Mouse (Mus musculus) embryonic facial prominence, embryonic 13.5 days (tissue): ENCODE measurements around the gene Scyl1. TPM values are rescaled to one million over a fixed set of nuclear protein-coding genes. Genes with fewer than 3 reads are reported as not detected.

Experiments used
- ATAC-seq: fragments of 200-750 bp; cut with Nextera tagmentation; 2 replicates; pipeline ENCODE4 v1.8.0; 2017; ENCODE audit warnings: low read depth; ENCODE audit not compliant: insufficient number of reproducible peaks, insufficient read depth, low FRiP score, low TSS enrichment
- H3K27ac ChIP-seq: fragments of 300-500 bp; sonication (generic); 2 replicates; pipeline ENCODE4 v1.5.1; 2015; ENCODE audit warnings: moderate library complexity, mild to moderate bottlenecking, inconsistent platforms
- H3K27me3 ChIP-seq: fragments of 300-500 bp; sonication (generic); 2 replicates; pipeline ENCODE4 v1.6.1; 2015; ENCODE audit warnings: mild to moderate bottlenecking, inconsistent platforms
- H3K36me3 ChIP-seq: fragments of 300-500 bp; sonication (generic); 2 replicates; pipeline ENCODE4 v1.6.1; 2015; ENCODE audit warnings: mild to moderate bottlenecking, inconsistent platforms
- H3K4me1 ChIP-seq: fragments of 300-500 bp; sonication (generic); 2 replicates; pipeline ENCODE4 v1.6.1; 2015; ENCODE audit warnings: inconsistent platforms
- H3K4me2 ChIP-seq: fragments of 300-500 bp; sonication (generic); 2 replicates; pipeline ENCODE4 v1.6.1; 2015; ENCODE audit warnings: moderate library complexity, mild to moderate bottlenecking, inconsistent platforms
- H3K4me3 ChIP-seq: fragments of 300-500 bp; sonication (generic); 2 replicates; pipeline ENCODE4 v1.5.1; 2015; ENCODE audit warnings: mild to moderate bottlenecking, inconsistent platforms
- H3K9ac ChIP-seq: fragments of 300-500 bp; sonication (generic); 2 replicates; pipeline ENCODE4 v1.6.1; 2015; ENCODE audit warnings: mild to moderate bottlenecking, inconsistent platforms
- H3K9me3 ChIP-seq: fragments of 300-500 bp; sonication (generic); 2 replicates; pipeline ENCODE4 v1.6.1; 2016; ENCODE audit warnings: inconsistent platforms
- WGBS: fragments of 180-500 bp; shearing (Covaris S2); methylation state at CpG from one replicate; pipeline ENCODE4 v1.1.7; 2015; ENCODE audit warnings: mixed read lengths; 5-methylcytosine and 5-hydroxymethylcytosine counted together
- polyA plus RNA-seq: library from polyadenylated mRNA; unstranded; fragments of >200 nt; fragmentation: Nextera tagmentation; extraction: Ambion mirVana; gene quantifications from 2 replicates; pipeline ENCODE4 v1.2.1, GENCODE M21; 2015

Scyl1 gene
- polyA plus RNA-seq, 1 experiment from 2014 or later = 75.3 TPM

- Histone ChIP-seq H3K9ac (peak overlapping the region; percentile 75; the same call in 1 of the 2 replicates), H3K4me2 (peak overlapping the region; percentile 99), H3K27me3 (no peaks in the 10 kb centered on the region), H3K4me1 (peaks cover 47% of the 10 kb centered on the region), H3K9me3 (no peaks in the 10 kb centered on the region), H3K27ac (no peak overlapping the region), H3K4me3 (no peak overlapping the region; the same call in none of the 2 replicates), H3K36me3 (peaks cover 58% of the 10 kb centered on the region)
- 76% methylated on average over 4 of the region's 4 CpGs for WGBS
- ATAC-seq = no peak
Observed at GRCm38 (mm10) chr19:5723934-5724548, 47.2 kb downstream of the Scyl1 start.

DNA sequence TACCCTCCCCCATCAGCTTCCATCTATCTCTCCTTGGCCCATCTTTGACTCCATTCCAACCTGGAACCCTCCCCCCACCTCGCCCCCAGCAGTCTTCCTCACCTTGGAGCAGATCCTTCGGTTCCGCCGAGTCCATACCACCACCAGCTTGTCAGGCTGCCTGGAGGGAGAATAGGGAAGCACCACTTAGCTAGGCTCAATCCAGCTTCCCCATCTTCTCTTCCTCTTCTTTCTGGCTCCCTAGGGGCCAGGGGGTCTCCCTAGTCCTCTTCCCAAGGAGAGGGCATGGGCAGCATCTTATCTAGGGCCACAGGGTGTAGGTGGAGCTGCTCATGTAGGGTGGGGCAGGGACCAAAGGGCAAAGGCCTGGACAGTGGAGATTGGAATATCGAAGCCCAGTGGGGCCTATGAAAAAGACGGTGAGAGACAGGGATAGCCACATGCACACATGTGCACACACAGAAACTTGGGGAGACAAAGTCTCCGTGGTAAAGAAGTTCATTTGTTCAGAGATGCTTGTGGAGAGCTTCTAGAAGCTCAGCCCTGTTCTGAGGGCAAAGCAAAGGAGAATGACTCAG lies 48.3 kb downstream of the Scyl1 start:
- no peak overlapping the region for H3K4me3 ChIP-seq
- H3K27me3 ChIP-seq = no peaks in the 10 kb centered on the region
- 90% methylated on average over 7 of the region's 7 CpGs for WGBS
- H3K27ac ChIP-seq = no peak overlapping the region
- no peaks in the 10 kb centered on the region for H3K9me3 ChIP-seq
- H3K36me3 ChIP-seq = peaks cover 65% of the 10 kb centered on the region
- ATAC-seq = no peak
- H3K4me2 ChIP-seq = no peak overlapping the region
- peak overlapping the region; percentile 52; the same call in 1 of the 2 replicates for H3K9ac ChIP-seq
- H3K4me1 ChIP-seq = peaks cover 39% of the 10 kb centered on the region

GRCm38 (mm10) chr19:5721233-5721632 lies 50.0 kb downstream of the Scyl1 start:
- peaks cover 76% of the 10 kb centered on the region for H3K36me3 ChIP-seq
- H3K4me3 ChIP-seq = no peak overlapping the region
- 87% methylated on average over 6 of the region's 6 CpGs for WGBS
- no peaks in the 10 kb centered on the region for H3K27me3 ChIP-seq
- no peak overlapping the region for H3K4me2 ChIP-seq
- H3K9ac ChIP-seq = no peak overlapping the region
- no peak for ATAC-seq
- H3K27ac ChIP-seq = no peak overlapping the region
- peaks cover 29% of the 10 kb centered on the region for H3K4me1 ChIP-seq
- H3K9me3 ChIP-seq = no peaks in the 10 kb centered on the region

- H3K4me2 ChIP-seq = no peak overlapping the region
- no peak for ATAC-seq
- peaks cover 21% of the 10 kb centered on the region for H3K4me1 ChIP-seq
- no peaks in the 10 kb centered on the region for H3K9me3 ChIP-seq
- peaks cover 67% of the 10 kb centered on the region for H3K36me3 ChIP-seq
- no peaks in the 10 kb centered on the region for H3K27me3 ChIP-seq
- WGBS = 64% methylated on average over 10 of the region's 10 CpGs
- no peak overlapping the region for H3K27ac ChIP-seq
- H3K9ac ChIP-seq = peak overlapping the region; percentile 27; the same call in 1 of the 2 replicates
- no peak overlapping the region for H3K4me3 ChIP-seq
Observed at GRCm38 (mm10) chr19:5716955-5717354, 54.3 kb downstream of the Scyl1 start.

DNA sequence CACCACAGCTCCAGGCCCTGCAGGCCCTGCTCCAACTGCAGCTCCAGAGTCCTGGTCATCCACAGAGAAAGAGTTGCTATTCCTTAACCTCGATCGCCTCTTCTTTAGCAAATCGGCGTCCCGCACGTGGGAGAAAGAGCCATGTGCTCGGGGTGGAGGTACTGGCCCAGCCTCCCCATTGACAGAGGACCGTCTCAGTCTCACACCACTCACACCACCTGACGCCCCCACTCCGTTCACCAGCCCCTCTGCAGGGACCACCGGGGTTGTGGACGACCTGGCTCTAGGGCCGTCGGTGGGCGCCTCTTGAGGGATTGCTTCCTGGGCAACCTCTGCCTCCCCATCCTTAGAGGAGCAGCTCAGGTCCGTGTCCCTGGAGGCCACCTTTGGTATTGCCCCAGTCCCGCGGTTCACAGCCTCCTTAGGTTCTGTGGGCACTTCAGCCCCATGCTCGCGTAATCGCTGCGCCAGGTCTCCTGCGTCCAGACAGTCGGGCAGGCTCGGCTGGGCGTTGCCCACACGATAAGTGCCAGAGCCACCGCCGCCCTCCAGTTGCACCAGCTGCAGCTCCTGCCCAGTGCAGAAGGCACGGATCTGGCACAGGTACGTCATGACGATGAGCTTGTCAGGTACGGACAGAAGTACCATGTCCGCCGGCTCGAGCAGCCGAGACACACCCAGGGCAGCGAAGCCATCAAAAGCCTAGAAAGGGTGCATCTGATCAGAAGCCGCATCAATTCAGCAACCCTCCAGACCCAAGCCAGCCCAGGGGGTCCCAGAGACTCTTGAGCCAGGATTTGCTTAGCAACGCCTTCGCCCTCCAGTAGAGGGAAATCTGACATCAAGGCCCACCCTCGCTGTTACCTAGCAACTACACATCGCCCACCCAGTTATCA lies 55.2 kb downstream of the Scyl1 start:
- 26% methylated on average over 43 of the region's 43 CpGs for WGBS
- no peak for ATAC-seq
- no peaks in the 10 kb centered on the region for H3K9me3 ChIP-seq
- H3K27ac ChIP-seq = no peak overlapping the region
- no peaks in the 10 kb centered on the region for H3K27me3 ChIP-seq
- peaks cover 65% of the 10 kb centered on the region for H3K36me3 ChIP-seq
- H3K4me1 ChIP-seq = peaks cover 21% of the 10 kb centered on the region
- H3K4me2 ChIP-seq = peak overlapping the region; percentile 23
- peak overlapping the region; percentile 54 for H3K9ac ChIP-seq
- no peak overlapping the region for H3K4me3 ChIP-seq

DNA sequence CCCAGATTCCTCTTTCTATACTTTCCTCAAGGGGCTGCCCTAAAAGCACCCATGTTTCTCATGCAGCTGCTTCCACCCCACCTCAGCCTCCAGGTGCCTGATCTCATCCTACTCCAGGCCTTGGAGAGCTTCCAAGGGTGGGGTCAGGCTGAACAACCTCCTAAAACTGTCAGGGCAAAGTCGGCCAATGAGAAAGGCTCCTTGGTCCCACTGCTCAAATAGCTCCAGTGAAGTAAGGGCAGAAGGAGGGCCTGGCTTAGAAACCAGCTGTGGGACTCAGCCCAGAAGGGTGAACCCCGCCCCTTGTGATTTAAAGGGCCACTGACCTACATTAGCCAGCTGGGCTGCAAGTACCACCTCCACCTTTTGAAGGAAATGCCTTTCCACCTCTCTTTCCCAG lies 57.5 kb downstream of the Scyl1 start:
- Histone ChIP-seq H3K9ac (peak overlapping the region; percentile 44; the same call in 1 of the 2 replicates), H3K9me3 (no peaks in the 10 kb centered on the region), H3K27ac (peak overlapping the region; percentile 61), H3K36me3 (peaks cover 64% of the 10 kb centered on the region), H3K4me3 (no peak overlapping the region), H3K27me3 (no peaks in the 10 kb centered on the region), H3K4me1 (peaks cover 21% of the 10 kb centered on the region), H3K4me2 (peak overlapping the region; percentile 9; the same call in 1 of the 2 replicates)
- ATAC-seq = no peak
- WGBS = 14% methylated on average over 2 of the region's 2 CpGs

GRCm38 (mm10) chr19:5713255-5713654 lies 58.0 kb downstream of the Scyl1 start:
- no peak for ATAC-seq

DNA sequence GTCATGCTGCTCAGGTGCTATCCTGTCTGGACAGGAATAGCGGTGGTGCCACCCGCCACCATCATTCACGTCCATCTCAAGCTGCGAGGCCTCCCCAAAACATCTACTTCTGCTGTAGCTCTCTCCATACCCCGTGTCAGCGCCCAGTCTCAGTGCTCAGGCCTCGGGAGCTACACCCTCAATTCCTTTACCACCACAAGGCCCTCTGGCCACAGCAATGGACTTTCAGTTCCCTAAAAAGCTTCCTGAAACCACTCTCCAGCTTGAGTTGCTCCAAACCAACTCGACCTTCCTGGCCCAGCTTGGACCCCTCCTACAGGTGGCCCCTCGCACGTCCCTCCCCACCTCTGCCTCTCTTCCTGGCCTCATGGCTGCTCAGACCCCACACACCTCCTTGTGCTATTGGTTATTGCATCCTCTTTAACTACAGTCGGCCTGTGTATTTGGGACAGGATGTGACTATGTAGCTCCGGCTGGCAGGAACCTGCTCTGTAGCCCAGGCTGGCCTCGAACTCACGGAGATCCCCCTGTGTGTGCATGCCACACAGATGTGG lies 59.2 kb downstream of the Scyl1 start:
- Histone ChIP-seq H3K9me3 (no peaks in the 10 kb centered on the region), H3K27ac (no peak overlapping the region), H3K4me3 (no peak overlapping the region), H3K27me3 (no peaks in the 10 kb centered on the region), H3K9ac (no peak overlapping the region), H3K4me1 (peaks cover 20% of the 10 kb centered on the region), H3K4me2 (no peak overlapping the region), H3K36me3 (peaks cover 69% of the 10 kb centered on the region)
- ATAC-seq = no peak
- WGBS = 92% methylated on average over 14 of the region's 14 CpGs

More at GRCm38 (mm10) chr19:5713255-5713654, 58.0 kb downstream of the Scyl1 start:
- H3K9ac ChIP-seq = peak overlapping the region; percentile 44; the same call in 1 of the 2 replicates
- no peaks in the 10 kb centered on the region for H3K9me3 ChIP-seq
- no peaks in the 10 kb centered on the region for H3K27me3 ChIP-seq
- H3K4me2 ChIP-seq = peak overlapping the region; percentile 9; the same call in 1 of the 2 replicates
- 68% methylated on average over 5 of the region's 5 CpGs for WGBS
- H3K36me3 ChIP-seq = peaks cover 65% of the 10 kb centered on the region
- peak overlapping the region; percentile 61 for H3K27ac ChIP-seq
- peaks cover 21% of the 10 kb centered on the region for H3K4me1 ChIP-seq
- H3K4me3 ChIP-seq = no peak overlapping the region

DNA sequence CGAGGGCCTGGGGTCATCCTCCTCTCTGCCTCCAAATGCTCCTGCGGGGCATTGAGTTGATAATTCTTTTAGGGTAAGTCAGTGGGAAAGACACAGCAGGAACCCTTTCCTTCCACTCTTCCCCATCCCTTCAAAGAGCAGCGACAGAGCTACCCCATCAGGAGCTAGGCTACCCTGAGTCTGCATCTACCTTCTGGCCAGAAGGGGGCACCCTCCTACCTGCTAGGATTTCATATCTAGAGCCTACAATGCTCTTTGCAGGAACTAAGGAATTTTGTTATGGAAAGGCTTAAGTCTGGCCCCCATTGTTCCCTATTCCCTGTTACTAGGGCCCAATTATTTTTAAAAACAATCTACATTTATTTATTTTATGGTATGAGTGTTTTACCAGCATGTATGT lies 60.0 kb downstream of the Scyl1 start:
- Histone ChIP-seq H3K36me3 (peaks cover 68% of the 10 kb centered on the region), H3K27ac (no peak overlapping the region), H3K9ac (no peak overlapping the region), H3K27me3 (no peaks in the 10 kb centered on the region), H3K9me3 (no peaks in the 10 kb centered on the region), H3K4me3 (no peak overlapping the region), H3K4me1 (peaks cover 14% of the 10 kb centered on the region), H3K4me2 (no peak overlapping the region)
- 11% methylated on average over 3 of the region's 3 CpGs for WGBS
- ATAC-seq = no peak

- no peak for ATAC-seq
- no peak overlapping the region for H3K9ac ChIP-seq
- no peaks in the 10 kb centered on the region for H3K9me3 ChIP-seq
- H3K36me3 ChIP-seq = peaks cover 69% of the 10 kb centered on the region
- H3K4me1 ChIP-seq = peaks cover 12% of the 10 kb centered on the region
- no peaks in the 10 kb centered on the region for H3K27me3 ChIP-seq
- H3K27ac ChIP-seq = no peak overlapping the region
- no peak overlapping the region for H3K4me2 ChIP-seq
- 85% methylated on average over 8 of the region's 8 CpGs for WGBS
- no peak overlapping the region for H3K4me3 ChIP-seq
Observed at GRCm38 (mm10) chr19:5710581-5710980, 60.6 kb downstream of the Scyl1 start.

DNA sequence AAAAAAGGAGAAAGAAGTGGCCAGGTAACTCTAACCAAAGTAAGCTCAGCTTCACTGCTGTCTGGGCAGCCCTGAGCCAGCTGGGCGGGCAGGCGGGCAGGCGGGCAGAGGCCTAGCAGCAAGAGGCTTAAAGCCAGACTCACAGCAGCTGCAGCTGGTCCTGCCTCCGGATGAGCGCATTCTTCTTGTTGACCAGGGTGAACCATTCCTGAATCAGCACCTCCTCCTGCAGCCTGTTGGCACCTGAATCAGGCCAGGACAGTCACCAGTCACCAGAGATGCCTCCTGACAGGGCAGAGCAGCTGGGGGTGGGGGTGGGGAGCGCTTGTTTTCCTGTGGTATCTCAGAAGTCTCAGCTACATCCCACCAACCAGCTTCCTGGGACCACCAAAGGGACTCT lies 61.2 kb downstream of the Scyl1 start:
- WGBS = 94% methylated on average over 6 of the region's 6 CpGs

More for the DNA sequence above, 61.2 kb downstream of the Scyl1 start:
- no peaks in the 10 kb centered on the region for H3K27me3 ChIP-seq
- no peak overlapping the region for H3K9ac ChIP-seq
- ATAC-seq = no peak
- no peaks in the 10 kb centered on the region for H3K9me3 ChIP-seq
- peaks cover 18% of the 10 kb centered on the region for H3K4me1 ChIP-seq
- no peak overlapping the region for H3K4me2 ChIP-seq
- H3K27ac ChIP-seq = no peak overlapping the region
- peaks cover 66% of the 10 kb centered on the region for H3K36me3 ChIP-seq
- H3K4me3 ChIP-seq = no peak overlapping the region
